Mouse (Mus musculus): ENCODE results near the gene Fbxo41.

DNA sequence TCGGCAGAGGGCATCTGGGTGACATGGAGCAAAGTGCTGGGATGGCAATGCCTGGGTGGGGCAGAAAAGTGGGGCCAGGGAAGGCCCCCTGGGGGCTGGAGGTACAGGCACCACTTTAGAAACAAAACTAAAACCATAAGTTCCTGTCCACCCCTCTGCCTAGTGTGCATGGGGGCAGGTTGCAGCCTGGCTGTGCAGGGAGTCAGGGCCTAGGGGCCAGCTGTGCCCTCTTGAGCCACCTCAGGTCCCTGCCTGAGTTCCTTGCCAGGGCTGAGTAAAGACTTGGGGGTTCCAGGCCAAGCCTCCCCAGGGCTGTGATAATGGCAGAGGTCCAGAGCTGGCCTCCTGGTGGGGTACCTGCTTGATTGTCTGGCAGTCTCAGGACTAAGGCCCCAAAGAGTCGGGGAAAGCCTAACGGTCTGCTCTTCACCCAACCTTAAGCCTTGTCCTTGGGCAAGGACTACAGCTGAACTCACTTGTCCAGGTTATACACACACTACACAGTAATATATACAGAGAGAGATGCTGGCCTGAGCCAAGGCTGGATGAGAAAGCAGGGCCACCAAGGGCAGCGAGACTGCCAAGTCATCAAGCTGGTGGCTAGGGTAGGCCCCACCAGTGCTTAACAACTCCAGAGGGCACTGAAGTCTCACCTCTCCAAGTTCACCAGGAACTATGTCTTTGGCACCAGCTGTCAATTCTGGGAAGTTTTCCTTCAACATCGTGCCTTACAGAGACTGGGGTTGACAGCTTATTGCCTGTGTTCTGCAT, 32.9 kb downstream of the Fbxo41 start:
- TF ChIP-seq HCFC1 (IDR thresholded peaks at IDR 0.05; ENCODE audit: borderline replicate concordance, insufficient read depth, low read length) (no peak), CHD2 (IDR thresholded peaks at IDR 0.05; ENCODE audit: low read depth, low read length) (no peak), ZC3H11A (IDR thresholded peaks at IDR 0.05; ENCODE audit: borderline replicate concordance, low read depth, low read length) (no peak), ZNF384 (IDR thresholded peaks at IDR 0.05; ENCODE audit: low read depth, low read length) (no peak), MAFK (IDR thresholded peaks at IDR 0.05; ENCODE audit: insufficient read depth, low read depth, low read length) (no peak)

Data from ES-E14 (cell line).